ENCODE assay signal across 9 mouse cellular contexts in the genomic region with DNA sequence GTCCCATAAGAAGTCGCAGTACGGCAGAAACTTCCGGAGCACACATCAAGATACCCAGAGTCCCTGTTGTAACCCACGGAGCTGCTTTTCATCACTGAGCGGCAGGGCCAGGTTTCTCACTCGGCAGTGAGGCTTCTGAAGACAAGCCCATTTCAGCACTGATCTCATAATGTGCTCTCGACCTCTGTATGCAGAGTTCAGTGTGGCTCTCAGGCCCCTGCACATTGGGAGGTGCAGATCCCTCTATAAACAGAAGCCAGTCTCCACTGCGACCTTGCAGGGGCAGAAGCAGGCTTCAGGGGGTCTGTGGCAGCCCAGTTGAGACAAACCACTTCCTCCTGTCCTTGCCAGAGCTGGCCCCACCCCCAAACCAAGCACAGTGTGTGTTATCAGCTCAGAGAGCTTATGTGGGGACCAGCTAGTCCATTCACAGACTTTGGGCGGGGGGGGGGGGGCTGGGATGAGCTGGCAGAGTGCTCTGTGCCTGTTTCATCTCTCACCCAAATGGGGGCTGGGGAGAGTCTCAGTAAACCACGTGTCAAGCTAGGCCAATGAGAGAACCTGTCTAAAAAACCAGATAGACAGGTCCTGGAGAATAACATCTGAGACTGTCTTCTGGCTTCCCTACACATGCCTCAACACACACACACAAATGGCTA. TPM values are rescaled to one million over a fixed set of nuclear protein-coding genes. Genes with fewer than 3 reads are reported as not detected.
DNase-seq lines count a peak whose midpoint lies in the region; ATAC-seq and TF ChIP-seq lines count a peak whose summit lies in the region.
"Had no signal": no experiment of that assay in that cellular context is flagged by ENCODE, and none has a peak within 500 bp of the region (broad histone marks: within the 10 kb centered on the region; RNA-seq: fewer than 3 reads in every experiment).

No protein-coding gene starts in this region.

- H3K9me3 ChIP-seq in heart, embryonic 14.5 days (ENCODE audit: control insufficient read depth, low read length), result no peaks in the 10 kb centered on the region
- no peaks in the 10 kb centered on the region for H3K9me3 ChIP-seq in liver, embryonic 14.5 days (ENCODE audit: control insufficient read depth, low read length)
- H3K9me3 ChIP-seq: hindbrain, embryonic 15.5 days had no signal

- no peaks in the 10 kb centered on the region for H3K27me3 ChIP-seq in heart, embryonic 14.5 days (ENCODE audit: control insufficient read depth, insufficient read depth, low read length)
- no peaks in the 10 kb centered on the region for H3K27me3 ChIP-seq in liver, embryonic 14.5 days (ENCODE audit: control insufficient read depth, insufficient read depth, low read length)
- H3K27me3 ChIP-seq: hindbrain, embryonic 15.5 days had no signal

- H3K9ac ChIP-seq in heart, embryonic 14.5 days (ENCODE audit: low read length), result peak overlapping the region; percentile 22
- no peak overlapping the region for H3K9ac ChIP-seq in liver, embryonic 14.5 days (replicated peaks)
- H3K9ac ChIP-seq: hindbrain, embryonic 15.5 days had no signal

- no peaks in the 10 kb centered on the region for H3K36me3 ChIP-seq in heart, embryonic 14.5 days (ENCODE audit: control insufficient read depth, insufficient read depth, low read length)
- no peaks in the 10 kb centered on the region for H3K36me3 ChIP-seq in liver, embryonic 14.5 days (replicated peaks; ENCODE audit: control insufficient read depth, insufficient read depth, low read depth)
- H3K36me3 ChIP-seq: hindbrain, embryonic 15.5 days had no signal

- peaks cover 15 to 19% of the 10 kb centered on the region in 2 experiments for H3K4me1 ChIP-seq in heart, embryonic 14.5 days (ENCODE audit: control insufficient read depth in 2 of 2, insufficient read depth in 2 of 2, low read length in 2 of 2)
- H3K4me1 ChIP-seq in liver, embryonic 14.5 days (replicated peaks; ENCODE audit: control insufficient read depth in 2 of 2, insufficient read depth in 2 of 2, low read length in 1 of 2), result peaks cover 0 to 30% of the 10 kb centered on the region in 2 experiments; a peak in 2 of 4 replicates
- H3K4me1 ChIP-seq: hindbrain, embryonic 15.5 days had no signal

- no peak for TF ChIP-seq EP300 in liver, embryonic 14.5 days (IDR thresholded peaks at IDR 0.05; ENCODE audit: low read depth)

- no peak for TF ChIP-seq CTCF in liver, embryonic 14.5 days (IDR thresholded peaks at IDR 0.05; ENCODE audit: low read depth)

- peak; percentile 84 for ATAC-seq in heart, embryonic 14.5 days (ENCODE audit: insufficient number of reproducible peaks, insufficient read depth, low FRiP score, low read depth)
- peak; percentile 79 for ATAC-seq in liver, embryonic 14.5 days (ENCODE audit: insufficient read depth)

- H3K4me2 ChIP-seq in heart, embryonic 14.5 days (ENCODE audit: low read length), result peak overlapping the region; percentile 42
- peak overlapping the region; percentile 51 for H3K4me2 ChIP-seq in liver, embryonic 14.5 days (ENCODE audit: low read depth)
- H3K4me2 ChIP-seq: hindbrain, embryonic 15.5 days had no signal

- peak; percentile 47 to 50 for DNase-seq in adrenal gland, adult (ENCODE audit: inconsistent age in 2 of 2, low spot score in 1 of 2)
- DNase-seq in adrenal gland, adult 18-20 months (ENCODE audit: low spot score in 2 of 2), result no peak
- DNase-seq in ovary, postnatal 36 days (ENCODE audit: low spot score), result peak; percentile 53
- no peak for DNase-seq in ovary, postnatal 10 days (ENCODE audit: low spot score)
- DNase-seq in liver, embryonic 14.5 days (ENCODE audit: low read depth in 3 of 3, low spot score in 3 of 3), result peak; percentile 30 to 47 (median 34)
- DNase-seq in natural killer cell, adult 2 months (ENCODE audit: low spot score in 2 of 2), result peak; percentile 79
- DNase-seq in urinary bladder, postnatal 36 days (ENCODE audit: low spot score in 2 of 2), result peak; percentile 49 to 54

- peak overlapping the region; percentile 3 to 21; a peak in 2 of 4 replicates for H3K4me3 ChIP-seq in heart, embryonic 14.5 days (ENCODE audit: control insufficient read depth in 1 of 2, insufficient read depth in 1 of 2, low read depth in 1 of 2, low read length in 2 of 2)
- H3K4me3 ChIP-seq in liver, embryonic 14.5 days (ENCODE audit: insufficient read depth in 1 of 2, low read depth in 2 of 2, low read length in 2 of 2), result peak overlapping the region; percentile 9 to 54
- H3K4me3 ChIP-seq: hindbrain, embryonic 15.5 days had no signal

- H3K27ac ChIP-seq in heart, embryonic 14.5 days (replicated peaks in 1 of 2; ENCODE audit: control insufficient read depth in 1 of 2, insufficient read depth in 1 of 2, low read depth in 2 of 2, low read length in 2 of 2), result peak overlapping the region; percentile 80 to 87
- peak overlapping the region; percentile 14; the same call in 1 of the 2 replicates for H3K27ac ChIP-seq in liver, embryonic 14.5 days
- H3K27ac ChIP-seq: hindbrain, embryonic 15.5 days had no signal

- 0% methylated on average over 10 of the region's 10 CpGs for WGBS in heart, embryonic 14.5 days
- 2% methylated on average over 10 of the region's 10 CpGs for WGBS in liver, embryonic 14.5 days (ENCODE audit: insufficient replicate concordance)

RNA-seq across cellular contexts. Expression of gene Fgd3, which starts 12.7 kb away (rescaled TPM):
- 1 to 10 TPM; 3.5 to 6.3 TPM for total RNA-seq in adrenal gland, adult 18-20 months (2021)
- 0.09 TPM in 2 replicates for polyA plus RNA-seq in heart, embryonic 14.5 days (2014; fragmentation: Nextera tagmentation; extraction: Ambion mirVana)
- 0.50 and 0.64 TPM in 2 replicates for polyA plus RNA-seq in liver, embryonic 14.5 days (2012; rRNA removed)
- polyA plus RNA-seq in liver, embryonic 14.5 days (2014; fragmentation: Nextera tagmentation; extraction: Ambion mirVana), result 0.11 TPM in 2 replicates

RNA-seq across cellular contexts. Expression of gene Bicd2, which starts 33.9 kb away (rescaled TPM):
- total RNA-seq in adrenal gland, adult 18-20 months (2021), result 10 to 100 TPM; 45.7 to 51.4 TPM
- 47.3 and 48.3 TPM in 2 replicates for polyA plus RNA-seq in heart, embryonic 14.5 days (2014; fragmentation: Nextera tagmentation; extraction: Ambion mirVana)
- 5.6 and 6.4 TPM in 2 replicates for polyA plus RNA-seq in liver, embryonic 14.5 days (2012; rRNA removed)
- 5.9 and 7.0 TPM in 2 replicates for polyA plus RNA-seq in liver, embryonic 14.5 days (2014; fragmentation: Nextera tagmentation; extraction: Ambion mirVana)

RNA-seq across cellular contexts. Expression of gene Susd3, which starts 58.9 kb away (rescaled TPM):
- total RNA-seq in adrenal gland, adult 18-20 months (2021), result 1 to 10 TPM; 1.5 to 9.9 TPM
- polyA plus RNA-seq in heart, embryonic 14.5 days (2014; fragmentation: Nextera tagmentation; extraction: Ambion mirVana), result 1.9 and 2.5 TPM in 2 replicates
- polyA plus RNA-seq in liver, embryonic 14.5 days (2012; rRNA removed), result 1.1 and 1.3 TPM in 2 replicates
- polyA plus RNA-seq in liver, embryonic 14.5 days (2014; fragmentation: Nextera tagmentation; extraction: Ambion mirVana), result 1.2 and 1.4 TPM in 2 replicates

Comparison
In these comparisons a context has a peak if more than half of its experiments do, and no peak if none do; other contexts are left out.
1. DNase-seq: peak in adrenal gland, adult (2 of 2), ovary, postnatal 36 days (single experiment), liver, embryonic 14.5 days (3 of 3), natural killer cell, adult 2 months (2 of 2) and urinary bladder, postnatal 36 days (2 of 2); none in adrenal gland, adult 18-20 months (0 of 2) and ovary, postnatal 10 days (single experiment).